Comparison of ENCODE assay signal across 8 mouse cellular contexts in the genomic region with DNA sequence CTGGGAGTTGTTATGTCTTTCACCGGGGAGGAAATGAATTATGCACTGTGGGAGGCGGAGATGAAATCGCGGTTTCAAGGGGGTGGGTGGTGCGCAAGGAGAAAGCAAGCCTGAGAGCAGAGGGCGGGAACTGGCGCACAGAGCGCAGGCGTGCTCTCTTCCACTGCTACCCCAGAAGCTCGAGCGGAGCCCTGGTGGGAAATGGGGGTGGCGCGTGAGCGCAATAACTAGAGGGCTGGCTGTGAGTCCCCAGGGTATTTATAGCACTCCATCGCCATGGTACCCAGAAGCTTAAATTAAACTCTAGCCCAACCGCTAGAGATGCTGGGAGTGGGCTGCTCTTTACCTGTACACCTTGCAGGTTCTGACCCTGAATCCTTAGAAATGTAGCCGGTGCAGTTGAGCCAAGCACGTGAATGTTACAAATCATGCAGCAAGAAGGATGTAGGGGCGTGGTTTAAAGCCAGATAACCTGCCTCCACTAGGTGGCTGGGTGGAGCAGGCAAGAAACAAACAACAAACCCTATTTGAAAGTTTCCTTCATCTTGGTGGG. TPM values are rescaled to one million over a fixed set of nuclear protein-coding genes. Genes with fewer than 3 reads are reported as not detected.
DNase-seq lines count a peak whose midpoint lies in the region; ATAC-seq lines count a peak whose summit lies in the region.

No protein-coding gene starts in this region.

- H3K9me3 ChIP-seq in embryonic facial prominence, embryonic 14.5 days (ENCODE audit: control insufficient read depth, low read length): no peaks in the 10 kb centered on the region
- H3K9me3 ChIP-seq in hindbrain, embryonic 16.5 days (ENCODE audit: control insufficient read depth, low read length): no peaks in the 10 kb centered on the region

- WGBS in embryonic facial prominence, embryonic 14.5 days: 0% methylated on average over 19 of the region's 19 CpGs
- under 1% methylated on average over 19 of the region's 19 CpGs for WGBS in hindbrain, embryonic 16.5 days

- peaks cover 8% of the 10 kb centered on the region; the same call in 1 of the 2 replicates for H3K27me3 ChIP-seq in embryonic facial prominence, embryonic 14.5 days (replicated peaks; ENCODE audit: control insufficient read depth, insufficient read depth, low read length)
- H3K27me3 ChIP-seq in hindbrain, embryonic 16.5 days (replicated peaks; ENCODE audit: control insufficient read depth, insufficient read depth, low read length): no peaks in the 10 kb centered on the region

- H3K4me2 ChIP-seq in embryonic facial prominence, embryonic 14.5 days (ENCODE audit: low read depth, low read length): peak overlapping the region; percentile 49
- H3K4me2 ChIP-seq in hindbrain, embryonic 16.5 days (ENCODE audit: low read length): peak overlapping the region; percentile 52

- peak; percentile 93 for ATAC-seq in embryonic facial prominence, embryonic 14.5 days (ENCODE audit: low read depth)
- ATAC-seq in hindbrain, embryonic 16.5 days: peak; percentile 88

- peak; percentile 36 for DNase-seq in CD4-positive helper T cell, adult 2 months (ENCODE audit: low read depth, low spot score)
- peak; percentile 80 for DNase-seq in R1 (ENCODE audit: low read depth, low spot score)
- DNase-seq in embryonic facial prominence, embryonic 14.5 days (ENCODE audit: low spot score): peak; percentile 83
- peak; percentile 78 to 84 for DNase-seq in layer of hippocampus, postnatal 36 days
- DNase-seq in lung, postnatal 14 days: peak; percentile 32
- peak; percentile 89 to 93 for DNase-seq in right cerebral cortex, postnatal 36 days (ENCODE audit: low spot score in 2 of 2)
- no peak for DNase-seq in gastrocnemius, postnatal 10 days

- H3K27ac ChIP-seq in embryonic facial prominence, embryonic 14.5 days (replicated peaks; ENCODE audit: low read depth, low read length): no peak overlapping the region
- H3K27ac ChIP-seq in hindbrain, embryonic 16.5 days (ENCODE audit: low read depth, low read length): peak overlapping the region; percentile 36

- no peaks in the 10 kb centered on the region for H3K4me1 ChIP-seq in embryonic facial prominence, embryonic 14.5 days (ENCODE audit: control insufficient read depth, insufficient read depth, low read length)
- peaks cover 7% of the 10 kb centered on the region for H3K4me1 ChIP-seq in hindbrain, embryonic 16.5 days (ENCODE audit: control insufficient read depth, insufficient read depth, low read depth, low read length)

- H3K9ac ChIP-seq in embryonic facial prominence, embryonic 14.5 days (ENCODE audit: low read depth, low read length): no peak overlapping the region
- peak overlapping the region; percentile 55 for H3K9ac ChIP-seq in hindbrain, embryonic 16.5 days (ENCODE audit: low read depth, low read length)

- peak overlapping the region; percentile 7 for H3K4me3 ChIP-seq in embryonic facial prominence, embryonic 14.5 days (ENCODE audit: low read depth, low read length)
- H3K4me3 ChIP-seq in hindbrain, embryonic 16.5 days (ENCODE audit: low read length): peak overlapping the region; percentile 34

- H3K36me3 ChIP-seq in embryonic facial prominence, embryonic 14.5 days (ENCODE audit: control insufficient read depth, insufficient read depth, low read length): no peaks in the 10 kb centered on the region
- no peaks in the 10 kb centered on the region for H3K36me3 ChIP-seq in hindbrain, embryonic 16.5 days (ENCODE audit: control insufficient read depth, insufficient read depth, low read length)

RNA-seq across cellular contexts. Expression of a gene that starts 5.6 kb away (rescaled TPM):
- polyA plus RNA-seq in embryonic facial prominence, embryonic 14.5 days (2014; fragmentation: Nextera tagmentation; extraction: Ambion mirVana): 4.1 and 4.3 TPM in 2 replicates
- polyA plus RNA-seq in hindbrain, embryonic 16.5 days (2015; fragmentation: Nextera tagmentation; extraction: Ambion mirVana): 6.4 and 7.8 TPM in 2 replicates
- 100 to 1,000 TPM; 103 to 104 TPM for total RNA-seq in layer of hippocampus, postnatal 36 days (2021)
- under 1 TPM; 0.47 to 0.52 TPM for total RNA-seq in gastrocnemius, postnatal 10 days (2021)

Comparison
In these comparisons a context has a peak if more than half of its experiments do, and no peak if none do; other contexts are left out.
1. RNA of a gene that starts 5.6 kb away (total RNA-seq): 103 to 104 TPM in layer of hippocampus, postnatal 36 days; 0.47 to 0.52 TPM in gastrocnemius, postnatal 10 days; every median in the first group is over 10 times any median in the second.